Mouse (Mus musculus) intestine, embryonic 15.5 days (tissue): ENCODE results near the gene Syde2. TPM values are rescaled to one million over a fixed set of nuclear protein-coding genes. Genes with fewer than 3 reads are reported as not detected.
"Not testable (repeated sequence)": the region's sequence is repeated elsewhere in the genome, so short reads cannot be mapped to it uniquely, and the experiment has no call there.

Experiments
- ATAC-seq: fragments of 200-750 bp; cut with Nextera tagmentation; 2 replicates; pipeline ENCODE4 v1.8.0; 2017; ENCODE audit warnings: moderate TSS enrichment, moderate library complexity
- H3K27ac ChIP-seq: fragments of 300-500 bp; sonication (generic); 2 replicates; pipeline ENCODE4 v1.5.1; 2015; ENCODE audit warnings: mild to moderate bottlenecking, inconsistent platforms
- H3K27me3 ChIP-seq: fragments of 300-500 bp; sonication (generic); replicated peaks from 2 replicates; pipeline ENCODE4 v1.6.1; 2015; ENCODE audit warnings: inconsistent platforms
- H3K36me3 ChIP-seq: fragments of 300-500 bp; sonication (generic); 2 replicates; pipeline ENCODE4 v1.6.1; 2015; ENCODE audit warnings: inconsistent platforms
- H3K4me1 ChIP-seq: fragments of 300-500 bp; sonication (generic); replicated peaks from 2 replicates; pipeline ENCODE4 v1.6.1; 2015; ENCODE audit warnings: inconsistent platforms
- H3K4me2 ChIP-seq: fragments of 300-500 bp; sonication (generic); replicated peaks from 2 replicates; pipeline ENCODE4 v1.6.1; 2015; ENCODE audit warnings: mild to moderate bottlenecking, inconsistent platforms
- H3K4me3 ChIP-seq: fragments of 300-500 bp; sonication (generic); replicated peaks from 2 replicates; pipeline ENCODE4 v1.5.1; 2015; ENCODE audit warnings: inconsistent platforms
- H3K9ac ChIP-seq: fragments of 300-500 bp; sonication (generic); 2 replicates; pipeline ENCODE4 v1.6.1; 2015; ENCODE audit warnings: inconsistent platforms
- H3K9me3 ChIP-seq: fragments of 300-500 bp; sonication (generic); 2 replicates; pipeline ENCODE4 v1.6.1; 2016; ENCODE audit warnings: inconsistent platforms
- WGBS: fragments of 180-500 bp; shearing (Covaris S2); methylation state at CpG from one replicate; pipeline ENCODE4 v1.1.7; 2015; 5-methylcytosine and 5-hydroxymethylcytosine counted together
- polyA plus RNA-seq: library from polyadenylated mRNA; unstranded; fragments of >200 nt; fragmentation: Nextera tagmentation; extraction: Ambion mirVana; gene quantifications from 2 replicates; pipeline ENCODE4 v1.2.1, GENCODE M21; 2015

Syde2 gene
- polyA plus RNA-seq, 1 experiment from 2014 or later = 2.4 TPM

DNA sequence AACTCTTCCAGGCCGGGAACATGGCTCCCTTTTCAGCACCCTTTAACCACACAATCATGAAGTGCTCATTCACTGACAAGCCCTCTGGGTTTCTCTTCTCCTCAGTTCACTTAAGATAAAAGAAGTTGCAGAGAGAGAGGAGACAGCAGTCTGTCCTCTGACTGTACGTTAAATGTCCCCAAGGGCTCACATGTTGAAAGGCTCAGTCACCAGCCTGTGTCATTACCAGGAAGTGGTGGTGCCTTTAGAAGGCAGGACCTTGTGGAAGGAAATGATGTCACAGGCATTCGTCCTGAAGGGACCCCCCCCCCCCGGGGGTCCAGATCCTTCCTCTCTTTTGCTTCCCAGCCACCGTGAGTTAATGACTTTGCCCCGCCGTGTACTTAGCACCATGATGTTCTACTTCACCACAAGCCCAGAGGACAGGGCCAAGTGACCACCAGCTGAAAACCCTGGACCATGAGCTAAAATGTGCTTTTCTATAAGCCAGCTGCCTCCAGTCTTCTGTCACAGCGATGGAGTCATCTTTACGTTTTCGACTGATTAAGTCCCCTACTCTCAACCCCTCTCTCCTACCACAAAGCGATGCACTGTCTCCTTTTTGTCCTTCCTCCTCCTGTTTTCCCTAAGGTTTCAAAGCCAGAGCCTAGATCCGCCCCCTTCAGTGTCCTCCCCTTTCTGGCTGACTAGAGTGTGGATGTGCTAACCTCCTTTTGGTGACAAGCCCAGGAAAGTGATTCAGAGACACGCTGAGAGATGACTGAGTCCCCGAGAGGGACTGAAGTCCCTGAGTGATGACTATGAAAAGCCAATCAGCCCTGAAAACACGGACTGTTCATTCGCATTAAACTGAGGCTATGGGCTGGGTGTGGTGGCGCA lies 36.1 kb upstream of the Syde2 start:
- Histone ChIP-seq H3K36me3 (no peaks in the 10 kb centered on the region), H3K27me3 (no peaks in the 10 kb centered on the region), H3K9me3 (no peaks in the 10 kb centered on the region), H3K4me3 (no peak overlapping the region), H3K4me1 (peaks cover 5% of the 10 kb centered on the region), H3K9ac (no peak overlapping the region), H3K4me2 (no peak overlapping the region), H3K27ac (no peak overlapping the region)
- no peak for ATAC-seq
- 73% methylated on average over 17 of the region's 17 CpGs for WGBS

DNA sequence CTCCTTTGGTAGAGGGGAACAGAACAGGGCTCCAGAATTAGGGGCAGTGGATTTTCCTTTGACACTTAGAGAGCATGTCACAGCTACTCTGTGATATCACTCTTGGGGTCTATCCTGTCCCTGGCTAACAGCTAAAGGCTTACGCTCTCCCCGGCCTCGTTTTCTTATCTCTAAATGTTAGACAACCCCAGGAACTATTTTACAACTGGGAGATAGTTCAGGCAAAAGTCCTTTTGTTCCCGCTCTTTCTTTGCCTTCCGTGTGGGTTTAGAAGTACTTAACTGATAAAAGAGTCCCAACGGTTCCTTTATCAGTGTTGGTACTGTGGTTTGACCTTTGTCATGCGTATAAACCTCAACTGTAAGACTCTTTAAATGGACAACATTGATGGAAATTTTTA lies 34.7 kb upstream of the Syde2 start:
- peak overlapping the region; percentile 65 for H3K27ac ChIP-seq
- no peak overlapping the region for H3K4me3 ChIP-seq
- H3K4me1 ChIP-seq = peaks cover 5% of the 10 kb centered on the region
- H3K9ac ChIP-seq = no peak overlapping the region
- no peaks in the 10 kb centered on the region for H3K9me3 ChIP-seq
- no peaks in the 10 kb centered on the region for H3K27me3 ChIP-seq
- 62% methylated on average over 7 of the region's 7 CpGs for WGBS
- no peaks in the 10 kb centered on the region for H3K36me3 ChIP-seq
- no peak overlapping the region for H3K4me2 ChIP-seq
- peak; percentile 79 for ATAC-seq

DNA sequence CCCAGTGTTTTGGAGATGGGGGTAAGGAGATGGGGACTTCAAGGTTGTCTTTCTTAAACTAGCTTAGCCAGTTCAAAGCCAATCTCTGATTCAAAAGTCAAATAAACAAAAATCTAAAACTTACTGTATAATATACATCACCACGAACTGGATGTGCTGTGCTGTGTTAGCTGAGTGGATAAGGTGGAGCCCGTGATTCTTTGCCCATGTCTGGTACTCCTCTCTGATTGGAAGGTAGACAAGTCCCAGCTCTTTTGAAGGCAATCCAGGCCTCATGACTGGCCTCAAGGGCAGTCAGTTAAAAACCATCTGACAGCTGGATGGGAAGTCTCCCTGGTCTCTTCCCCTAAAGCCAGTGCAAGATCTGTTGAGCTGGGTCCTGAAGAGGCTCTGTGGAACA lies 34.3 kb upstream of the Syde2 start:
- H3K27ac ChIP-seq = no peak overlapping the region

DNA sequence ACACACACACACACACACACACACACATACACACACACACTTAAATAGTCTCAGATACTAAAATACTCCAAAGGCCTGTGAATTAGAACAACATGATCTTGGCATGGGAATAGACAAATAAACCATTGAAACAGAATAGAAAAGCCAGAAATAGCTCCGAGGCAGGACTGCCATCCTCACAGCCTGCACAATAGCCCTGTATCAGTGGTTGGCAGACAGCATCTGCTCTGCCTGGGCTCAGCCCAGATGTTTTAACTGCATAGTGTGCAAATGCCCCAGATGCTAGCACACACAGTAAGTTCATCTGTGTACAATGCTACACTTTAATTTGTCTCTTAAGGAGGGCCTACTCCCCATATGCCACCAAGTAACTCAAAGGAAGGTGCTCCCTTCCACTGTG lies 27.8 kb upstream of the Syde2 start:
- Histone ChIP-seq H3K4me2 (no peak overlapping the region), H3K36me3 (no peaks in the 10 kb centered on the region), H3K4me3 (no peak overlapping the region), H3K27me3 (no peaks in the 10 kb centered on the region), H3K9me3 (no peaks in the 10 kb centered on the region), H3K4me1 (peaks cover 11% of the 10 kb centered on the region), H3K9ac (no peak overlapping the region), H3K27ac (no peak overlapping the region)
- ATAC-seq = no peak
- 68% methylated on average over 1 of the region's 1 CpGs for WGBS

More for the DNA sequence above, 34.3 kb upstream of the Syde2 start:
- peaks cover 5% of the 10 kb centered on the region for H3K4me1 ChIP-seq
- H3K9ac ChIP-seq = no peak overlapping the region
- ATAC-seq = 0 out of 2 replicates have a peak, but pooled peaks have one; percentile 24
- no peaks in the 10 kb centered on the region for H3K36me3 ChIP-seq
- H3K27me3 ChIP-seq = no peaks in the 10 kb centered on the region
- no peak overlapping the region for H3K4me2 ChIP-seq
- no peak overlapping the region for H3K4me3 ChIP-seq
- WGBS = 72% methylated on average over 2 of the region's 2 CpGs
- H3K9me3 ChIP-seq = no peaks in the 10 kb centered on the region

DNA sequence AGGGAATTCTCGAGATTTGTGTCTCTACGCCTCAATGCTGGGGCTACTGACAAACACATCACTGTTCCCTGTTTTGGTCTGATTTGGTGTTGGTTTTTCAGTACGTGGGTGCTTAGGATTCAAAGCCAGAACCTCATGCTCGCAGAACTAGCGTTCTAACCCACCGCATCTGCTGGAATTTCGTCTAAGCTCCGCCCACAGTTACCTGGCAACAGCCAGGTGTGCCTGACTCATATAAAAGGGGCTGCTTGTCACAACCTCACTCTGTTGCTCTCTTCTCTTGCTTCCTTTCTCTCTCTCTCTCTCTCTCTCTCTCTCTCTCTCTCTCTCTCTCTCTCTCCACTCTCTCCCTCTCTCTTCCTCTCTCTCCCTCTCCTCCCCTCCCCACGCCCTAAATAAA lies 25.3 kb upstream of the Syde2 start:
- H3K4me2 ChIP-seq = no peak overlapping the region
- WGBS = 21% methylated on average over 9 of the region's 9 CpGs

DNA sequence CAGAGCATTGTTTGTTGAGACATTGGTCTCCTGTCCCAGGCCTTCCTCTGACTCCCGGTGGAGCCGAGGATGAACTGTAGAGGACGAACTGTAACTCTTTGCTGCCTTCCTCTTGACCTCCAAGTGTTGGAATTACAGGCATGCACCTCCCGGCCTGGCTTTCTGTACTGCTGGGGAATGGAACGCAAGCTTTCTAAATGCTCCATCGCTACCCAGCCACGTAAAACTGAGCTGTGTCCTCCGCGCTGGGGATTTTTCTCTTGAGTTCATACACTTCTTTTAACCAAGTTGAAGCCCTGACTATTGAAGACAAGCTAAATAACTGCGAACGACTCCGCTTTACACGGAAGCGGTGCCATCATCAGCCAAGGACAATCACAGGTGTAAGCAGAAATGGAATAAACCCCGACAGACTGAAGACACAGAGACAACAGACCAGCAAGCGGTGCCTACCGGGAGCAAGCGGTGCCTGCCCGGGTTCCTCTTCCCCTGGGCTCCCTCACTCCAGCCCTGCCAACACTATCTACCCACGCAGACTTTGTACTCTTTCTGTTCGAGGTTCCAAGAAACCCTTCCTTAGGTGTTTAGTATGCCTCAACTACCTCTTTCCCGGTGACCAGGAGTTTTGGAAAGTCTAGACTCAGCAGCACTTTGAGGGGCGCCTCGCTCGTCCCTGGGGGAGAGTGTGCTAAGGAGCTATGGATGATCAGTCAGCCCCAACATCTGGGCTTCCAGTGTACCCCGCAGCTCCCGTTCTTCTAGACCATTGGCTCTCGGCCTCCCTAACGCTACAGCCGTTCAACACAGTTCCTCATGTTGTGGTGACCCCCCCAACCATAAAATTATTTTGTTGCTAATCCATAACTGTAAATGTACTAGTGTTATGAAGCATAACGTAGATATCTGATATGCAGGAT lies 24.3 kb upstream of the Syde2 start:
- no peaks in the 10 kb centered on the region for H3K36me3 ChIP-seq
- no peaks in the 10 kb centered on the region for H3K27me3 ChIP-seq
- H3K4me1 ChIP-seq = peaks cover 17% of the 10 kb centered on the region
- no peaks in the 10 kb centered on the region for H3K9me3 ChIP-seq
- no peak overlapping the region for H3K4me3 ChIP-seq
- H3K9ac ChIP-seq = no peak overlapping the region
- 24% methylated on average over 31 of the region's 31 CpGs for WGBS
- H3K27ac ChIP-seq = peak overlapping the region; percentile 79
- peak overlapping the region; percentile 48 for H3K4me2 ChIP-seq
- peak; percentile 29 for ATAC-seq

More for the DNA sequence above, 25.3 kb upstream of the Syde2 start:
- Histone ChIP-seq H3K4me3 (no peak overlapping the region), H3K36me3 (no peaks in the 10 kb centered on the region), H3K27me3 (no peaks in the 10 kb centered on the region), H3K9me3 (no peaks in the 10 kb centered on the region), H3K9ac (no peak overlapping the region), H3K27ac (no peak overlapping the region), H3K4me1 (peaks cover 17% of the 10 kb centered on the region)
- no peak for ATAC-seq

GRCm38 (mm10) chr3:145964018-145964387 lies 23.7 kb upstream of the Syde2 start:
- no peak overlapping the region for H3K9ac ChIP-seq
- H3K27ac ChIP-seq = peak overlapping the region; percentile 79
- no peak overlapping the region for H3K4me3 ChIP-seq
- H3K27me3 ChIP-seq = no peaks in the 10 kb centered on the region
- H3K4me1 ChIP-seq = peaks cover 17% of the 10 kb centered on the region
- WGBS = 30% methylated on average over 10 of the region's 10 CpGs
- no peaks in the 10 kb centered on the region for H3K36me3 ChIP-seq
- no peaks in the 10 kb centered on the region for H3K9me3 ChIP-seq
- ATAC-seq = peak; percentile 91
- peak overlapping the region; percentile 48 for H3K4me2 ChIP-seq

- Histone ChIP-seq H3K36me3 (no peaks in the 10 kb centered on the region), H3K9me3 (no peaks in the 10 kb centered on the region), H3K27me3 (no peaks in the 10 kb centered on the region), H3K4me1 (peaks cover 17% of the 10 kb centered on the region), H3K4me3 (no peak overlapping the region), H3K4me2 (peak overlapping the region; percentile 48), H3K9ac (no peak overlapping the region), H3K27ac (peak overlapping the region; percentile 79)
- 6% methylated on average over 10 of the region's 10 CpGs for WGBS
- ATAC-seq = peak; percentile 95
These were observed 23.2 kb upstream of the Syde2 start for GRCm38 (mm10) chr3:145964473-145964872.

DNA sequence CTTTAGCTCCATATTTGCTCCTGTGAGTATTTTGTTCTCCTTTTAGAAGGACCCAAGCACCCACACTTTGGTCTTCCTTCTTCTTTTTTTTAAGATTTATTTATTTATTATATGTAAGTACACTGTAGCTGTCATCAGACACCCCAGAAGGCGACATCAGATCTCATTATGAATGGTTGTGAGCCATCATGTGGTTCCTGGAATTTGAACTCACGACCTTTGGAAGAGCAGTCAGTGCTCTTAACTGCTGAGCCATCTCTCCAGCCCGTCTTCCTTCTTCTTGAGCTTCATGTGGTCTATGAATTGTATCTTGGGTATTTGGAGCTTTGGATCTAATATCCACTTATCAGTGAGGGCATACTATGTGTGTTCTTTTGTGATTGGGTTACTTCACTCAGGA lies 22.1 kb upstream of the Syde2 start:
- not testable (repeated sequence) for H3K27me3 ChIP-seq, H3K27ac ChIP-seq, H3K9ac ChIP-seq, H3K4me3 ChIP-seq, H3K9me3 ChIP-seq, H3K4me2 ChIP-seq, H3K36me3 ChIP-seq, ATAC-seq
- WGBS = 67% methylated on average over 3 of the region's 3 CpGs
- H3K4me1 ChIP-seq = peaks cover 17% of the 10 kb centered on the region

- H3K27me3 ChIP-seq = no peaks in the 10 kb centered on the region
- no peak overlapping the region for H3K4me3 ChIP-seq
- H3K4me1 ChIP-seq = peaks cover 17% of the 10 kb centered on the region
- 87% methylated on average over 5 of the region's 5 CpGs for WGBS
- ATAC-seq = no peak
- H3K9me3 ChIP-seq = no peaks in the 10 kb centered on the region
- no peak overlapping the region for H3K9ac ChIP-seq
- H3K4me2 ChIP-seq = no peak overlapping the region
- H3K27ac ChIP-seq = no peak overlapping the region
- no peaks in the 10 kb centered on the region for H3K36me3 ChIP-seq
These were observed 20.9 kb upstream of the Syde2 start for GRCm38 (mm10) chr3:145966806-145967205.

DNA sequence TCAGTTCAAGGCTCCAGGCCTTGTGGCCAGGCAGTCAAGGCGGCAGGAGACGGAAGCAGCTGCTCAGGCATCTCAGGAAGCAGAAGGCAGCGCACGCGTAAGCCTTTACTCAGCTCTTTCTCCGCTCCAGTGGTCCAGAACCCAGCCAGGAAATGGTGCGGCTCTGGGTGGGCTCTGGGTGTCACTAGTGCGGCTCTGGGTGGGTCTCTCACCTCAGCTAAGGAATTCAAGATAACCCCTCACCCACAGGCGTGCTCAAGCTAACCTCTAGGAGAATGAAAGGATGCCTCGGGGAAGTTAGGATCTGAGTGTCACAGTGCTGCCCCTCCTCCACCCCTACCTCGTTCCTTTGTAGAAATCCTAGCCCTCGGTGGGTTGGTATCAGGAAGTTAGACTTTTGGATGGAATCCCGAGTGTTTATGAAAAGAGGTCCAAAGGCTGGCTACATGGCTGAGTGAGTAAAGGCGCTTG lies 18.6 kb upstream of the Syde2 start:
- Histone ChIP-seq H3K9me3 (no peaks in the 10 kb centered on the region), H3K27me3 (no peaks in the 10 kb centered on the region), H3K36me3 (no peaks in the 10 kb centered on the region), H3K4me1 (peaks cover 6% of the 10 kb centered on the region; the same call in 1 of the 2 replicates), H3K4me3 (no peak overlapping the region), H3K4me2 (no peak overlapping the region), H3K27ac (no peak overlapping the region), H3K9ac (no peak overlapping the region)
- WGBS = 50% methylated on average over 14 of the region's 14 CpGs
- no peak for ATAC-seq

DNA sequence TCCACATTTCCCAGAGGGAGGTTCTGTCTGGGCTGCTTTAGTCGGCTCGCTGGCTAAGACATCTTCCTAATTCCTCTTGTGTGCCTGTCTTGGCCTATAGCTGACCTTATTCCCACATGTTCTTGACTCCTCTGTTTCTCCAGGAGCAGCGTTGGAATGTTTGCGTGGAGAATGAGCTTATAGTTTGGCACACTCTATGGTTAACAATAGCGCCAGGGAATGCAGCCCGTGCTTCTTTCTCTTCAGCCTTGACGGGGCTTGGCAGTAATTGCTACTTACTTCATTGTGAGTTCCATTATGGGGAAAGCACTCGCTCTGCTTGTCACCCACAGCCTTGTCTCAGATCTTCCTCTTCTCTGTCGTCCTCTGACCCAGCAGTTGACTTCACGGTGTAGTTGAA lies 16.2 kb upstream of the Syde2 start:
- ATAC-seq = no peak
- Histone ChIP-seq H3K4me1 (no peaks in the 10 kb centered on the region), H3K4me2 (no peak overlapping the region), H3K9ac (no peak overlapping the region), H3K4me3 (no peak overlapping the region), H3K27me3 (no peaks in the 10 kb centered on the region), H3K36me3 (no peaks in the 10 kb centered on the region), H3K27ac (no peak overlapping the region), H3K9me3 (no peaks in the 10 kb centered on the region)
- WGBS = 67% methylated on average over 10 of the region's 10 CpGs
